Mouse (Mus musculus) midbrain, embryonic 10.5 days (tissue): ENCODE results near the gene Rora. TPM values are rescaled to one million over a fixed set of nuclear protein-coding genes. Genes with fewer than 3 reads are reported as not detected.

ENCODE experiments used
- DNase-seq: peaks from one replicate; pipeline ENCODE4 v3.0.0-alpha.2; 2017; ENCODE audit warnings: low spot score
- H3K27ac ChIP-seq: fragments of 300-500 bp; sonication (generic); replicated peaks from 2 replicates; pipeline ENCODE4 v1.5.1; 2016; ENCODE audit warnings: mild to moderate bottlenecking
- H3K27me3 ChIP-seq: fragments of 300-500 bp; sonication (generic); 2 replicates; pipeline ENCODE4 v1.6.1; 2016; ENCODE audit warnings: low read depth, mild to moderate bottlenecking; ENCODE audit not compliant: poor library complexity, severe bottlenecking
- H3K36me3 ChIP-seq: fragments of 300-500 bp; sonication (generic); 2 replicates; pipeline ENCODE4 v1.6.1; 2016; ENCODE audit warnings: mild to moderate bottlenecking, moderate library complexity
- H3K4me1 ChIP-seq: fragments of 300-500 bp; sonication (generic); 2 replicates; pipeline ENCODE4 v1.6.1; 2016
- H3K4me3 ChIP-seq: fragments of 300-500 bp; sonication (generic); 2 replicates; pipeline ENCODE4 v1.5.1; 2016; ENCODE audit warnings: mild to moderate bottlenecking, moderate library complexity
- H3K9me3 ChIP-seq: fragments of 300-500 bp; sonication (generic); replicated peaks from 2 replicates; pipeline ENCODE4 v1.6.1; 2016; ENCODE audit warnings: mild to moderate bottlenecking
- WGBS: fragments of 180-500 bp; shearing (Covaris S2); methylation state at CpG from one replicate; pipeline ENCODE4 v1.1.7; 2016; 5-methylcytosine and 5-hydroxymethylcytosine counted together
- polyA plus RNA-seq: library from polyadenylated mRNA; unstranded; fragments of >200 nt; fragmentation: Nextera tagmentation; extraction: Ambion mirVana; gene quantifications from 2 replicates; pipeline ENCODE4 v1.2.1, GENCODE M21; 2016

Gene Rora
- polyA plus RNA-seq, 1 experiment from 2014 or later = 4.1 TPM

DNA sequence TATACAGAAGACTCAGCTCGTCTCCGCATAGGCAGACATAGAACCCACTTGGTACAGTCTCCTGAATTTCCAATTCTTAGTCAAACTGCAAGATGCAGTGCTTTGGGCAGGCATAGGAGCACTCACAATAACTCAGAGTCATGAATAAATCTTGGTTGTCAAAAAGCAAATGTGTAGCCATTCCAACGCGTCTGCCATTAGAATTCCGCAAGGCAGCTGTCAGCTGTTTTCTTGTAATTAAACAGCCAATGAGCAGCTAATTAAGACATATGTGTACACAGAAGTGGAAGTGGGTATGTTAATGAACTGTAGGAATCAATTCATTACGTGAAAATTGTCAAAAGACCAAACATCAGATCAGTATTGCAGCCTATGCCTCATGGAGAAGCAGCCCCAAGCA is 700.6 kb downstream of the Rora start:
- Histone ChIP-seq H3K9me3 (no peaks in the 10 kb centered on the region), H3K27ac (no peak overlapping the region), H3K36me3 (no peaks in the 10 kb centered on the region), H3K27me3 (no peaks in the 10 kb centered on the region), H3K4me1 (peaks cover 9% of the 10 kb centered on the region), H3K4me3 (no peak overlapping the region)
- WGBS = 93% methylated on average over 6 of the region's 6 CpGs
- no peak for DNase-seq

DNA sequence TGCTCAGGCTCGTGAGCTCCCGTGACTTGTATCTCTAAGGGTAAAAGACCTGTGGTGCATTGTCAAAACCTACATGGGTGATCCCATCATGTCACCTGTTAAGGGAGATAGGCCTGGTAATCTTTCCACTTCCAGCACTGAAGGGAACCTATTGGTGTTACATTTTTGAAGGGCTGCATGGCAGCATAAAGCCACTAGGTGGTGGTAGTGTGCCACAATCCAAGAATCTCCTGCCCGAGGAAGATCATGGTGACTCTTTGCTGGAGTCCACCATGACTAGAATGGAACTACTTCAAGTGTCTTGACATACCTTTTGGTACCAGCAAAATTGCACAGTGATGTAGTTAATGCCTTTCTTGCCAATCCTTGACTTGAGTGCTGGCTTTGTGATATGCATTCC is 704.2 kb downstream of the Rora start:
- 35% methylated on average over 3 of the region's 3 CpGs for WGBS
- H3K4me1 ChIP-seq = peaks cover 9% of the 10 kb centered on the region
- peak; percentile 60 for DNase-seq
- no peak overlapping the region for H3K27ac ChIP-seq
- H3K36me3 ChIP-seq = no peaks in the 10 kb centered on the region
- H3K27me3 ChIP-seq = no peaks in the 10 kb centered on the region
- H3K9me3 ChIP-seq = no peaks in the 10 kb centered on the region
- H3K4me3 ChIP-seq = no peak overlapping the region

DNA sequence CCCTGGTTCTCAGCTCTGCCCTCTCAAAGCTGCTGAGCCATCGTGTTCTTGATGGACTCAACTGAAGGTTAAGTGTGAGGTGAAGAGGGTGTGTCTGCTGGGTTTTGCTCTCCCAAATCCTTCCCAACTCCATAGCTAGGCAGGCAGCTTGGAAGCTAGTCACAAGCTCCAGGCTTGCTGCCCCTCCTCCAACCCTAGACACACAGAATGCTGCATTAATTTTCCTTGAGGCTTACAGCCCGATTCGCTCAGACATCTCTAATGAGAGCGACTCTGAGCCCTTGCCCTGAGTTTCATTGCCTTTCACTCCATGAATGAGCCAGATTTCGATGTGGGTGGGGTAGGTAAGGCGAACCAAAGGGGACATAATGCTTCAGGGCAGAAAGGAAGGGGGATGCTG is 705.2 kb downstream of the Rora start:
- H3K9me3 ChIP-seq = no peaks in the 10 kb centered on the region
- peaks cover 9% of the 10 kb centered on the region for H3K4me1 ChIP-seq
- no peak for DNase-seq
- 85% methylated on average over 6 of the region's 6 CpGs for WGBS
- no peak overlapping the region for H3K4me3 ChIP-seq
- H3K27me3 ChIP-seq = no peaks in the 10 kb centered on the region
- no peaks in the 10 kb centered on the region for H3K36me3 ChIP-seq
- peak overlapping the region; percentile 23; the same call in 1 of the 2 replicates for H3K27ac ChIP-seq

DNA sequence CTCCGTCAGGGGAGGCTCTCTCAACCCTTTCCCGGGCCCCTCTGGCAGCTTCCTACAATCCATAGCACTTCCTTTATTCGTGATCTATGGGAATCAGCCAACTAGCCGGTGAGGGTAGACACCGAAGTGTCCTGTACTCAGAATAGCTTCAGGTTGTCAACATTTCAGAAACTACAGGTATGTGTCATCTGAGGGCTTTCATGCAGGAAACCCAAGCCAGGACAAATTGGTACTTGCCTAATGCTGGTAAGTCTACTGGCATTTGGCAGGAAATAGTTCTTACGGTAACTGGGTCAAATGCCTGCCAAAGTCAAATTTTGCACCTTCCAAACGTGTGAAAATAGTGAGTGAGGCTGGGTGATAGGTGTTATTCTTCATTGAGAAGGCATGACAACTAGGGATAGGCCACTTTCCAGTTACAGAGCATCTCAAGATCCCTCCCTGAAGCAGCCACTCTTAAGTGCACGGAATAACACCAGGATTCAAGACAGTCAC is 708.4 kb downstream of the Rora start:
- H3K9me3 ChIP-seq = no peaks in the 10 kb centered on the region
- no peaks in the 10 kb centered on the region for H3K36me3 ChIP-seq
- peaks cover 9% of the 10 kb centered on the region for H3K4me1 ChIP-seq
- no peak overlapping the region for H3K4me3 ChIP-seq
- H3K27me3 ChIP-seq = no peaks in the 10 kb centered on the region
- WGBS = 91% methylated on average over 8 of the region's 8 CpGs
- H3K27ac ChIP-seq = no peak overlapping the region
- no peak for DNase-seq

DNA sequence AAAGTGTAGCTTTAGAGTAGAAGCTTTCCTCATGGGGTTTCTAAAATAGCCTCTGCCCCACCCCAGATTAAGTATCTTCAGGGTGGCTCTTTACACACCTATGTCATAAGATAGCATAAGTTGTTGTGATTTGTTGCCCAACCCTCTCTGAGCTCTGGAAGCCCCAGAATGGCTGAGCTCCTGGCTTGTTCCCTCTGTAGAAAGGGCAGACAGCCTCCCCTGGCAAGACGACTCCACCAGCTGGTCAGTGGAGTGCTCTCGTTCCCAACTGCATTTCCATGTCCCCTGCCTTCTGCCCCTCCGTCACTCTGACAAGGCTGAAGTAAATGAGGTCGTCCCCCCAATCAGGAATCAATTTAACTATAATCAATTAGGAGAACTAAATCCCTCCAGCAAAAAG is 709.2 kb downstream of the Rora start:
- Histone ChIP-seq H3K9me3 (no peaks in the 10 kb centered on the region), H3K27ac (no peak overlapping the region), H3K4me1 (peaks cover 9% of the 10 kb centered on the region), H3K36me3 (no peaks in the 10 kb centered on the region), H3K27me3 (no peaks in the 10 kb centered on the region), H3K4me3 (no peak overlapping the region)
- DNase-seq = no peak
- WGBS = 66% methylated on average over 4 of the region's 4 CpGs

DNA sequence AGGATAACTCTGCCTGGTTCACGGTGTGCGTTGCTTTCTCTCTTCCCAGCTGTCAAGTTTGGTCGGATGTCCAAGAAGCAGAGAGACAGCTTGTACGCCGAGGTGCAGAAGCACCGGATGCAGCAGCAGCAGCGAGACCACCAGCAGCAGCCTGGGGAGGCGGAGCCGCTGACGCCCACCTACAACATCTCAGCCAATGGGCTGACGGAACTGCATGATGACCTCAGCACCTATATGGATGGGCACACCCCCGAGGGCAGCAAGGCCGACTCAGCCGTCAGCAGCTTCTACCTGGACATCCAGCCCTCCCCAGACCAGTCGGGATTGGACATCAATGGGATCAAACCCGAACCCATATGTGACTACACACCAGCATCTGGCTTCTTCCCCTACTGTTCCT is 710.5 kb downstream of the Rora start:
- Histone ChIP-seq H3K9me3 (no peaks in the 10 kb centered on the region), H3K27me3 (no peaks in the 10 kb centered on the region), H3K27ac (no peak overlapping the region), H3K36me3 (no peaks in the 10 kb centered on the region), H3K4me3 (no peak overlapping the region), H3K4me1 (peaks cover under 1% of the 10 kb centered on the region)
- DNase-seq = peak; percentile 15
- 53% methylated on average over 16 of the region's 16 CpGs for WGBS

DNA sequence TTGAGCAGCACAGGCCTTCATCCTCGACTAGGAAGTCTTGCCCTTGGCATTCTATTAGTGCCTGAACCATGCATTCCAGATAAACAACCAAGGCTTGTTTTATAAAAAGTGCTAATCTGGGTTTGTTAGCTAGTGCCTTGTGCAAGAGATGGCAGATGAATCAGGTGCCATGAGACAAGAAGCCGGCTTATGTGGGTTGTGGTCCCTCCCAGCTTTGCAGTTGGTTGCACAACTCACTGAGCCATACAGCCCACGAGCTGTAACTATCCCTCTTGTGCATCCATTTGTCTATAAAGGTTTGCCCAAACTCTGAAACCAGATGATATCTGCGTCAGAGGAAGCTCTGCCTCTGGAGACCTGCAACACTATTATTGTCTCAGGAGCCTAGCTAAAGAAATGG is 713.5 kb downstream of the Rora start:
- H3K4me3 ChIP-seq = no peak overlapping the region
- no peaks in the 10 kb centered on the region for H3K9me3 ChIP-seq
- no peaks in the 10 kb centered on the region for H3K36me3 ChIP-seq
- 83% methylated on average over 4 of the region's 4 CpGs for WGBS
- no peak overlapping the region for H3K27ac ChIP-seq
- no peaks in the 10 kb centered on the region for H3K27me3 ChIP-seq
- no peak for DNase-seq
- H3K4me1 ChIP-seq = no peaks in the 10 kb centered on the region

DNA sequence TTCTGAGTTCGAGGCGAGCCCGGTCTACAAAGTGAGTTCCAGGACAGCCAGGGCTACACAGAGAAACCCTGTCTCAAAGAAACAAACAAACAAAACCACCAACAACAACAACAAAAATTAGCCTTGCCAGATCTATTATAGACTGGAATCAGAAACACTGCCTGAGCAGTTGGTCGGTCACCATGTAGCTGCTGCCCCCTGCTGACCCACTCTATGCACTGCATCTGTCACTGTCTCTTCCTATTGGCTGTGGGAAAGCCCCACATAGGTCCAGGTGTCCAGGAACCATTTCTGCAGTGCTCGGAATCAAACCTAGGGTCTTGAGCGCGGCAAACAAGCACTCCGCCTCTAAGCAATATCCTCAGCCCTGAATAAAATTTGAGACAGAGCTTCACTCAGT is 714.5 kb downstream of the Rora start:
- 80% methylated on average over 8 of the region's 8 CpGs for WGBS
- peak; percentile 50 for DNase-seq
- H3K4me3 ChIP-seq = no peak overlapping the region
- H3K9me3 ChIP-seq = no peaks in the 10 kb centered on the region
- no peaks in the 10 kb centered on the region for H3K36me3 ChIP-seq
- peaks cover 5% of the 10 kb centered on the region; the same call in 1 of the 2 replicates for H3K4me1 ChIP-seq
- H3K27me3 ChIP-seq = no peaks in the 10 kb centered on the region
- no peak overlapping the region for H3K27ac ChIP-seq

DNA sequence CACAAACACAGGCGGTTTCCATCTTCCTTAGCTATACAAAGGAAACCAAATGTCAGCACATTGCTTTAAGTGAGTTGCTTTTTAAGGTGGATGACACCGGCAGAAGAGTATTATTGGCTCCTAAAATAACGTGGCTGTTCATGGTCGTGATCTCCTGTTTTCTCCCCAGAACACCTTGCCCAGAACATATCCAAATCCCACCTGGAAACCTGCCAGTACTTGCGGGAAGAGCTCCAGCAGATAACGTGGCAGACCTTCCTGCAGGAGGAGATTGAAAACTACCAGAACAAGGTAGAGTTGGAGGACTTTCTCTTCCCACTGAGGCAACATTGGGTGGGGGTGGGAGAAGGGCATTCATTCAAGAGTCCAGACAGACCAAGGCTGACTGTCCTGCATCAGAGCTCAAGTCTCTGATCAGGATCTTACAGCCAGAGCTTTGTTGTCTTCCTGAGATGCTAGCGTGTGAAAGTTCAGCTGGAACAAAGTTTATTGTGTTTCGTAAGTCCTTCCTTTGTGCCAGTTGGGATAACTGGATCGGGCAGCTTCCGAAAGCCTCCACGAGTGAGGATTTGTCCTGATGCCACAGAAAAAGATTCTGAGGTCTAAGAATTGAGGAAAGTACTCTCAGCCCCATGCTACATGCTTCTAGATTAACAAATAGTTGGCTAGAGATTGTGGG is 717.6 kb downstream of the Rora start:
- Histone ChIP-seq H3K27ac (no peak overlapping the region), H3K4me3 (no peak overlapping the region), H3K9me3 (no peaks in the 10 kb centered on the region), H3K36me3 (no peaks in the 10 kb centered on the region), H3K4me1 (peaks cover 6% of the 10 kb centered on the region; the same call in 1 of the 2 replicates), H3K27me3 (no peaks in the 10 kb centered on the region)
- 87% methylated on average over 11 of the region's 11 CpGs for WGBS
- no peak for DNase-seq

DNA sequence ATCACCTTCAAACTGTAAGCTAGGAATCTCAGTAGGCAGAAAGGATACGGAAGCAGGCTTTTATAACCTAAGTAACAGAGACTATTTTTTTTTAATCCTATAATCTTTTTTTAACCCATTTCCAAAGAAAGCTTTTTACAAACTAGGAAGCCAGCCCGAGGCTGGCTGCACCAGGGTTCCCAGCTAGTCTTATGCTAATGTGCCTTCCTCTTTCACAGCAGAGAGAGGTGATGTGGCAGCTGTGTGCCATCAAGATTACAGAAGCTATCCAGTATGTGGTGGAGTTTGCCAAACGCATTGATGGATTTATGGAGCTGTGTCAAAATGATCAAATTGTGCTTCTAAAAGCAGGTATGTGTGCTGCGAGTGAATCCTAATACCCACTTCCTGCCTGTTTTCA is 719.3 kb downstream of the Rora start:
- H3K36me3 ChIP-seq = peaks cover 5% of the 10 kb centered on the region
- DNase-seq = no peak
- 44% methylated on average over 4 of the region's 4 CpGs for WGBS

DNA sequence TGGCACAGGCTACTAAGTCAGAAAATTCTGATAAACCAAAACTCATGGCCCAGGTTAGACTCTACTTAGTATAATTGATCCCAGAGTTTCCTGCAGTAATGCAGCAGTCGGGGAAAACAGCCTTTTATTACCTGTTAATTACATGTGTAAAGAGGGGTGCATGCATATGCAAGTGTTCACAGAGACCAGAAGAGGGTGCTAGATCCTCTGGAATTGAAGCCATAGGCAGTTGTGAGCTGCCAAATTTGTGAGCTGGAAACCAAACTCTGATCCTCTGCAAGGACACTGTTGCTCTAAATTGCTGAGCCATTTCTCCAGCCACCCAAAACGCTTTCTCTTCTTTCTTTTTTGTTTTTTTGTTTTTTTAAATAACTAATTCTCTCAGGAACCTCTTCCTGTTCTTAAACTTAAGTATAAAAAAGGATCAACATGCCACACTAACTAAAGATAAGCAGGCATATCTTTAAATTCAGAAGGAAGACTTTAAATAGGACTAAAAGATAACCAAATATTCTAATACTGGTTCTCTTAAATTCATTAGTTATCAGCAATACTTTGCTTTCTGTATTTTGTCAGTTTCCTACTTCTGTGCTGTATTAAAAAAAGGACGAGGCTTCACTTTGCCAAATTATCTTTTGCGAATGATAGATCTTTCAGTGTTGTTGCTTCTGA is 723.5 kb downstream of the Rora start:
- WGBS = 84% methylated on average over 4 of the region's 4 CpGs
- Histone ChIP-seq H3K4me3 (no peak overlapping the region), H3K4me1 (peaks cover 6% of the 10 kb centered on the region; the same call in 1 of the 2 replicates), H3K36me3 (peaks cover 5% of the 10 kb centered on the region), H3K27me3 (no peaks in the 10 kb centered on the region), H3K9me3 (no peaks in the 10 kb centered on the region), H3K27ac (no peak overlapping the region)
- no peak for DNase-seq

More for the DNA sequence above, 719.3 kb downstream of the Rora start:
- Histone ChIP-seq H3K27me3 (no peaks in the 10 kb centered on the region), H3K27ac (no peak overlapping the region), H3K4me3 (no peak overlapping the region), H3K9me3 (no peaks in the 10 kb centered on the region), H3K4me1 (peaks cover 6% of the 10 kb centered on the region; the same call in 1 of the 2 replicates)

DNA sequence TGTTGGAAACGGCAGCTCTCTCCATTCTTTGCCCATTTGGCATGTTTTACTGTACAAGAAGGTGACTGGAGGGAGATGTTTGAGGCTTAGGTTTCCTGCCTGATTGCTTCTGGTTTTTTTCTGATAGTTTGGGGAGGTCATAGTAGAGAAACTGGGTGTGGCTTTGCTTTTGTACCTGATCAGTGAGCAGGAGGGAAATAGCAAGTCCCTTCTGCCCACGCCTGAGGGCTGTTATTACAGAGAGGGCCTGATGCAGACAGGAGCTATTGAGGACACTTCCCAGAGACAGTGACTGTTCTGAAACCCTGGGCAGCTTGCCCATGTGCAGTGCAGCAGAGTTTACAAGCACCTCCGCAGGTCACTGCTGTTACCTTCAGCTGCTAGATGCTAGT is 724.1 kb downstream of the Rora start:
- H3K27ac ChIP-seq = no peak overlapping the region
- WGBS = 96% methylated on average over 3 of the region's 3 CpGs

DNA sequence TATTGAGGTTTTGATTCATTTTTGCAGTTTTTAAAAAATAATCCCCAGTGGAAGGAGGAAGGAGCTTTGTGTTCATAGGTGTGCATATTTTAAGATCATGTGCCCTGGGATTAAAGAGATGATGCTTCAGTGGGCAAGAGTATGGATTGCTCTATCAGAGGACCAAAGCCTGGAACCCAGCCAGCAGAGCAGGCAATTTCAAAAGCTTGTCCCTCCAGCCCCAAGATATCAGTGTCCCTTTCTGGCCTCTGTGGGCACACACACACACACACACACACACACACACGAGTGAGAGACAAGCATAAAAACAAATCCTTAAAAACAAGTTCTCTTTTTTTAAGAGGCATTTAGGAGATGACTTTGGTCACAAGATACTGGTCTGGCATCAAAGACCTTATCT is 727.0 kb downstream of the Rora start:
- DNase-seq = no peak
- Histone ChIP-seq H3K9me3 (no peaks in the 10 kb centered on the region), H3K27ac (no peak overlapping the region), H3K36me3 (peaks cover 5% of the 10 kb centered on the region), H3K27me3 (no peaks in the 10 kb centered on the region), H3K4me1 (peaks cover 6% of the 10 kb centered on the region; the same call in 1 of the 2 replicates), H3K4me3 (no peak overlapping the region)
- 83% methylated on average over 1 of the region's 1 CpGs for WGBS

More for the DNA sequence above, 724.1 kb downstream of the Rora start:
- DNase-seq = no peak
- H3K4me3 ChIP-seq = no peak overlapping the region
- peaks cover 5% of the 10 kb centered on the region; the same call in 1 of the 2 replicates for H3K4me1 ChIP-seq
- H3K36me3 ChIP-seq = peaks cover 5% of the 10 kb centered on the region
- no peaks in the 10 kb centered on the region for H3K27me3 ChIP-seq
- H3K9me3 ChIP-seq = no peaks in the 10 kb centered on the region
